ENCODE assay signal across 14 mouse cellular contexts in genomic region chr10:20418202-20418855, GRCm38 (mm10).
A peak's percentile ranks its signal among the peaks of the same experiment; 100 is the strongest.
DNase-seq lines count a peak whose midpoint lies in the region; ATAC-seq and TF ChIP-seq lines count a peak whose summit lies in the region.
"Had no signal": no experiment of that assay in that cellular context is flagged by ENCODE, and none has a peak within 500 bp of the region (broad histone marks: within the 10 kb centered on the region; RNA-seq: fewer than 3 reads in every experiment).

No protein-coding gene starts in this region.

- peak overlapping the region; percentile 25; the same call in 1 of the 2 replicates for H3K4me2 ChIP-seq in CH12.LX (ENCODE audit: insufficient read depth, low read depth, poor library complexity, severe bottlenecking)
- no peak overlapping the region for H3K4me2 ChIP-seq in lung, embryonic 15.5 days
- H3K4me2 ChIP-seq: liver, embryonic 15.5 days; midbrain, embryonic 15.5 days; neural tube, embryonic 15.5 days; stomach, embryonic 15.5 days had no signal

- H3K36me3 ChIP-seq in CH12.LX (replicated peaks in 1 of 2; ENCODE audit: control insufficient read depth in 1 of 2, insufficient read depth in 1 of 2, low read length in 1 of 2): no peaks in the 10 kb centered on the region
- H3K36me3 ChIP-seq in lung, embryonic 15.5 days: no peaks in the 10 kb centered on the region
- H3K36me3 ChIP-seq: liver, embryonic 15.5 days; midbrain, embryonic 15.5 days; neural tube, embryonic 15.5 days; stomach, embryonic 15.5 days had no signal

- no peaks in the 10 kb centered on the region for H3K4me1 ChIP-seq in CH12.LX (ENCODE audit: control insufficient read depth in 1 of 2, insufficient read depth in 2 of 2)
- peaks cover 14% of the 10 kb centered on the region; the same call in 1 of the 2 replicates for H3K4me1 ChIP-seq in lung, embryonic 15.5 days
- H3K4me1 ChIP-seq: liver, embryonic 15.5 days; midbrain, embryonic 15.5 days; neural tube, embryonic 15.5 days; stomach, embryonic 15.5 days had no signal

- no peak for TF ChIP-seq RAD21 in CH12.LX (IDR thresholded peaks at IDR 0.05; ENCODE audit: low read depth, low read length)

- dilution Hi-C loops in CH12.LX (cut with MboI; ENCODE audit: extremely low pct_ligation_motif_present, extremely low pct_unique_long_range_greater_than_20kb, low sequenced_read_pairs): no loop called here

- no peak overlapping the region for H3K9ac ChIP-seq in CH12.LX (ENCODE audit: insufficient read depth, low read depth)
- H3K9ac ChIP-seq in lung, embryonic 15.5 days: no peak overlapping the region
- H3K9ac ChIP-seq: liver, embryonic 15.5 days; midbrain, embryonic 15.5 days; neural tube, embryonic 15.5 days; stomach, embryonic 15.5 days had no signal

- peak; percentile 80 for ATAC-seq in lung, embryonic 15.5 days (ENCODE audit: borderline replicate concordance, extremely low read depth, low FRiP score, low TSS enrichment)
- ATAC-seq in megakaryocyte progenitor cell, adult 5-6 weeks (replicated peaks; ENCODE audit: poor library complexity): no peak
- ATAC-seq: midbrain, embryonic 15.5 days had no signal

- in situ Hi-C loops in CH12.LX (cut with MboI; ENCODE audit: low pct_ligation_motif_present, low pct_unique_long_range_greater_than_20kb, low sequenced_read_pairs): no loop called here

- TF ChIP-seq POLR2A in CH12.LX (IDR thresholded peaks at IDR 0.05; ENCODE audit: low read depth, low read length): no peak

- no peak overlapping the region for H3K4me3 ChIP-seq in CH12.LX (replicated peaks in 1 of 3; ENCODE audit: low read depth in 2 of 3, low read length in 2 of 3, poor library complexity in 1 of 3)
- H3K4me3 ChIP-seq in lung, embryonic 15.5 days: no peak overlapping the region
- H3K4me3 ChIP-seq: liver, embryonic 15.5 days; midbrain, embryonic 15.5 days; neural tube, embryonic 15.5 days; stomach, embryonic 15.5 days had no signal

- intact Hi-C loops in heart, postnatal 10 days (cut with DNase I): no loop called here

- DNase-seq in kidney, adult 9 months: peak; percentile 28
- no peak for DNase-seq in kidney, postnatal 36 days
- DNase-seq in CH12.LX (ENCODE audit: extremely low read depth): no peak
- peak; percentile 43 to 53 for DNase-seq in heart, postnatal 10 days
- DNase-seq in right cerebral cortex, postnatal 10 days (ENCODE audit: low spot score in 2 of 2): no peak
- no peak for DNase-seq in spleen, postnatal 14 days (ENCODE audit: low spot score in 2 of 2)
- DNase-seq: cerebellum, adult 18-20 months; right cerebral cortex, postnatal 25 days had no signal

- H3K79me2 ChIP-seq in CH12.LX (replicated peaks; ENCODE audit: control insufficient read depth, extremely low read depth, insufficient read depth, poor library complexity, severe bottlenecking): no peaks in the 10 kb centered on the region

- no peaks in the 10 kb centered on the region for H3K27me3 ChIP-seq in CH12.LX (replicated peaks)
- no peaks in the 10 kb centered on the region for H3K27me3 ChIP-seq in lung, embryonic 15.5 days
- H3K27me3 ChIP-seq: liver, embryonic 15.5 days; midbrain, embryonic 15.5 days; neural tube, embryonic 15.5 days; stomach, embryonic 15.5 days had no signal

- WGBS in lung, embryonic 15.5 days: 16% methylated on average over 11 of the region's 11 CpGs

- no peak overlapping the region for H3K27ac ChIP-seq in CH12.LX (ENCODE audit: insufficient read depth, low read depth)
- H3K27ac ChIP-seq in lung, embryonic 15.5 days: peak overlapping the region; percentile 83
- H3K27ac ChIP-seq: liver, embryonic 15.5 days; midbrain, embryonic 15.5 days; neural tube, embryonic 15.5 days; stomach, embryonic 15.5 days had no signal

- TF ChIP-seq EP300 in CH12.LX (IDR thresholded peaks at IDR 0.05; ENCODE audit: low read length): no peak

- no peaks in the 10 kb centered on the region for H3K9me3 ChIP-seq in CH12.LX (replicated peaks; ENCODE audit: low read length)
- H3K9me3 ChIP-seq in lung, embryonic 15.5 days: no peaks in the 10 kb centered on the region
- H3K9me3 ChIP-seq: liver, embryonic 15.5 days; midbrain, embryonic 15.5 days; neural tube, embryonic 15.5 days; stomach, embryonic 15.5 days had no signal

- TF ChIP-seq CTCF in CH12.LX (conservative IDR thresholded peaks at IDR 0.05 in 1 of 2, IDR thresholded peaks at IDR 0.05 in 1 of 2; ENCODE audit: low read depth in 2 of 2, low read length in 2 of 2): no peak

TF ChIP-seq in CH12.LX, 34 proteins besides CTCF, POLR2A, EP300 and RAD21:
- TF ChIP-seq SMC3 (IDR thresholded peaks at IDR 0.05; ENCODE audit: low read depth, low read length) (no peak), ZKSCAN1 (IDR thresholded peaks at IDR 0.05; ENCODE audit: borderline replicate concordance, low read depth, low read length) (no peak), MAFK (IDR thresholded peaks at IDR 0.05; ENCODE audit: insufficient replicate concordance, low read length) (no peak), ZNF384 (IDR thresholded peaks at IDR 0.05; ENCODE audit: low read depth, low read length) (no peak), E2F4 (IDR thresholded peaks at IDR 0.05; ENCODE audit: insufficient replicate concordance, low read depth, low read length) (no peak), IRF4 (IDR thresholded peaks at IDR 0.05; ENCODE audit: low read depth, low read length) (no peak), USF1 (IDR thresholded peaks at IDR 0.05; ENCODE audit: low read depth, low read length) (no peak)

Comparison
In these comparisons a context has a peak if more than half of its experiments do, and no peak if none do; other contexts are left out.
1. DNase-seq: peak in kidney, adult 9 months (single experiment) and heart, postnatal 10 days (2 of 2); none in kidney, postnatal 36 days (0 of 2), CH12.LX (single experiment), right cerebral cortex, postnatal 10 days (0 of 2) and spleen, postnatal 14 days (0 of 2).